ENCODE assay signal across 13 mouse cellular contexts in genomic region chr6:84932953-84933921, GRCm38 (mm10).
DNase-seq lines count a peak whose midpoint lies in the region; ATAC-seq and TF ChIP-seq lines count a peak whose summit lies in the region.
"Had no signal": no experiment of that assay in that cellular context is flagged by ENCODE, and none has a peak within 500 bp of the region (broad histone marks: within the 10 kb centered on the region; RNA-seq: fewer than 3 reads in every experiment).

No protein-coding gene starts in this region.

- H3K27ac ChIP-seq in liver, postnatal 0 days (ENCODE audit: low read depth) = no peak overlapping the region
- peak overlapping the region; percentile 52 for H3K27ac ChIP-seq in embryonic facial prominence, embryonic 13.5 days
- H3K27ac ChIP-seq: hindbrain, embryonic 15.5 days; layer of hippocampus, adult 2 months; midbrain, embryonic 12.5 days had no signal

- WGBS in liver, postnatal 0 days (ENCODE audit: insufficient replicate concordance) = 60% methylated on average over 11 of the region's 11 CpGs
- 36% methylated on average over 11 of the region's 11 CpGs for WGBS in embryonic facial prominence, embryonic 13.5 days

- H3K27me3 ChIP-seq in liver, postnatal 0 days (ENCODE audit: insufficient read depth, low read length) = no peaks in the 10 kb centered on the region
- no peaks in the 10 kb centered on the region for H3K27me3 ChIP-seq in embryonic facial prominence, embryonic 13.5 days
- H3K27me3 ChIP-seq: hindbrain, embryonic 15.5 days; midbrain, embryonic 12.5 days had no signal

- H3K36me3 ChIP-seq in liver, postnatal 0 days (replicated peaks; ENCODE audit: insufficient read depth, low read length) = no peaks in the 10 kb centered on the region
- no peaks in the 10 kb centered on the region for H3K36me3 ChIP-seq in embryonic facial prominence, embryonic 13.5 days
- H3K36me3 ChIP-seq: hindbrain, embryonic 15.5 days; midbrain, embryonic 12.5 days had no signal

- no peak overlapping the region for H3K4me3 ChIP-seq in liver, postnatal 0 days (ENCODE audit: low read depth, low read length)
- no peak overlapping the region for H3K4me3 ChIP-seq in embryonic facial prominence, embryonic 13.5 days
- H3K4me3 ChIP-seq: hindbrain, embryonic 15.5 days; layer of hippocampus, adult 2 months; midbrain, embryonic 12.5 days had no signal

- no peak for TF ChIP-seq EP300 in liver, postnatal 0 days (IDR thresholded peaks at IDR 0.05; ENCODE audit: low read depth)

- ATAC-seq in liver, postnatal 0 days = no peak
- no peak for ATAC-seq in embryonic facial prominence, embryonic 13.5 days (ENCODE audit: insufficient number of reproducible peaks, insufficient read depth, low FRiP score, low TSS enrichment, low read depth)

- H3K9ac ChIP-seq in liver, postnatal 0 days (replicated peaks) = no peak overlapping the region
- no peak overlapping the region for H3K9ac ChIP-seq in embryonic facial prominence, embryonic 13.5 days
- H3K9ac ChIP-seq: hindbrain, embryonic 15.5 days; midbrain, embryonic 12.5 days had no signal

- TF ChIP-seq CTCF in liver, postnatal 0 days (IDR thresholded peaks at IDR 0.05; ENCODE audit: low read depth) = no peak

- no peak overlapping the region for H3K4me2 ChIP-seq in liver, postnatal 0 days (ENCODE audit: low read depth, low read length)
- no peak overlapping the region for H3K4me2 ChIP-seq in embryonic facial prominence, embryonic 13.5 days
- H3K4me2 ChIP-seq: hindbrain, embryonic 15.5 days; midbrain, embryonic 12.5 days had no signal

- peak; percentile 7 for DNase-seq in liver
- no peak for DNase-seq in liver, postnatal 0 days
- peak; percentile 61 to 69 for DNase-seq in heart, postnatal 10 days
- peak; percentile 56 for DNase-seq in lung, postnatal 14 days
- DNase-seq in urinary bladder, postnatal 14 days (ENCODE audit: low spot score) = no peak
- no peak for DNase-seq in layer of hippocampus, postnatal 14 days (ENCODE audit: low spot score in 2 of 2)
- DNase-seq: cerebellum, adult 8-10 months; gastrocnemius, postnatal 14 days; thymus, adult 18-20 months had no signal

- no peaks in the 10 kb centered on the region for H3K4me1 ChIP-seq in liver, postnatal 0 days (ENCODE audit: insufficient read depth)
- peaks cover 26% of the 10 kb centered on the region for H3K4me1 ChIP-seq in embryonic facial prominence, embryonic 13.5 days

- intact Hi-C loops in heart, postnatal 10 days (cut with DNase I) = loop anchor here (5.0 kb wide), 1 partner anchor 44 kb away; no protein-coding TSS in a partner anchor

- no peaks in the 10 kb centered on the region for H3K9me3 ChIP-seq in liver, postnatal 0 days (ENCODE audit: low read length)
- H3K9me3 ChIP-seq in embryonic facial prominence, embryonic 13.5 days = no peaks in the 10 kb centered on the region
- H3K9me3 ChIP-seq: hindbrain, embryonic 15.5 days; midbrain, embryonic 12.5 days had no signal

Comparison
In these comparisons a context has a peak if more than half of its experiments do, and no peak if none do; other contexts are left out.
1. DNase-seq: peak in liver (single experiment), heart, postnatal 10 days (2 of 2) and lung, postnatal 14 days (single experiment); none in liver, postnatal 0 days (single experiment), urinary bladder, postnatal 14 days (single experiment) and layer of hippocampus, postnatal 14 days (0 of 2).